Mouse (Mus musculus) cerebellum, adult 11-12 months (tissue): ENCODE data around the gene Hoxd8.

Experiments used
- DNase-seq: peaks from one replicate; pipeline ENCODE4 v3.0.0; 2022

Hoxd8 gene

DNA sequence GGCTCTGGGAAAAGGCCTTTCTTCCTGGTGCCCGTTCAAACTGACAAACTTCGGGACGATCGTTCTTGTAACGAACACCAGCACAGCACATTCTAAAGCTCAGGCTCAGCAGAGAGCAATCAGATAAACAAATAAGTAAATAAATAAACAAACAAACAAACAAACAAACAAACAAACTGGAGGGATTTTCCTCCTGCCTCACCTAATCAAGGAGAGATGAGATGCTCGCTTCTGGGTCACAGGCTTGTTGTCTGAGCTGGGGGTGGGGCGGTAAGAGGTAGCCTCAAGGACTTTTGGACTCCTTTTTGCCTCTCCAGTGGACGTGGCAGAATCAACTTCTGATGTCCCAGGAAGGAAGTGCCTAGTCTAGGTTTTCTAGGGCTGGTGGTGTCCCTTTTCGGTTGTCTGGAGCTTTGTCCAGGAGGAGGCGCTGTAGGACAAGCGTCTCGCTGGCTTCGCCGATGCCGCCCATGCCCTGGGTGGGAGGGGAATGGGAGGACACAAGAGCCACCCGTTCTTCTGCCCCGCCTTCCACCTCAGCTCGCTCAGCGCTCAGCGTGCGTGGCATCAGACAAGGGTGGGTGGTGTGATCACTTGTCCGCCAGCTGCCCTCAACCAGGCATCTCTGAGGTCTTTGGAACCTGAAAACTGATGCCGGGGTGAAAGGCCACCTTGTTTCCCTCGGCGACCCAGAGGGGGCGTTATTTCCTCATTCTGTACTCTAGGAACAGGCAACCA, 11.3 kb downstream of the Hoxd8 start:
- DNase-seq: peak; percentile 22

GRCm38 (mm10) chr2:74720384-74720783, 16.0 kb downstream of the Hoxd8 start:
- no peak for DNase-seq

DNA sequence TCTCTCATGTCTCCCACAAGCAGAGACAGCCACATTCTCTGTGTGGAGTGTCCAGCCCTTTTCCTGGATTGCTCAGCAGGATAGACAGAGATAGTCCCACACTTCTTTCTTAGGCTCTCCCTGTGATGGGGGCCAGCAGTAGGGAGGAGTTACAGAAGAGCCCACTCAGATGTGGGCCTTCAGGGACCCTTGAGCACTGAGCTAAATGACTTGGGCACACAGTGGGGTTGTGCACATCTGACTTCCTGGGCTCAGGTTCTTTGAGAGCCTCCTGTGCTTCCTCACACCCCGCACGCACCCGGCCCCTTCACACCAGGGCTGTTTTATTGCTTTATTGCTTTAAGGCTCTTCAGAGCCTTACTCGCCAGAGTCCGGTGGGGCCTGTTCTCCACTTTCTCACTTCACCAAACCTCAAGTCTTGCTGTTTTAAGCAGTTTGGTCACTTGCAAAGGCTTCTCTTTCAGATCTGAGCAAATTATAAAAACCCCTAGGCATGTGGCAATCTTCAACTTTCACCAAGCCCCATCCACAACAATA, 16.6 kb downstream of the Hoxd8 start:
- no peak for DNase-seq

DNA sequence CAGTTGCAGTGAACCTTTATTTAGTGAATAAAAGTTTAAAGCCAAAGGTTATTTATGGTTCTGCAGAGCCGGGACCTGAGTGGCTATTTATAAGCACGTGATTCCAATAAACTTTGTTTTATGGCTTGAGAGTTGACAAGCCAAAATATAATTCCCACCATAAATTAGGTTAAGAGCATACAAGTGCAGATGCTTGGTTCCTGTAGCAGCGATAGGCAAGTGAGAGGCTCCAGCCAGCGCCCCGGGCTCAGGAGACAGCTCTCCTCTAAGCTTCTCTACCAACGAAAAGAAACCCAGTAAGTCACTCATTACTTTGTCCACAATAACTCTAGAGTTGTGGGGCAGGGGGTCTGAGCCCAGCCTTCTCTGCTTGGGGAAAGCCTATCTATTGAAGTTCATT, 17.5 kb downstream of the Hoxd8 start:
- DNase-seq: no peak

DNA sequence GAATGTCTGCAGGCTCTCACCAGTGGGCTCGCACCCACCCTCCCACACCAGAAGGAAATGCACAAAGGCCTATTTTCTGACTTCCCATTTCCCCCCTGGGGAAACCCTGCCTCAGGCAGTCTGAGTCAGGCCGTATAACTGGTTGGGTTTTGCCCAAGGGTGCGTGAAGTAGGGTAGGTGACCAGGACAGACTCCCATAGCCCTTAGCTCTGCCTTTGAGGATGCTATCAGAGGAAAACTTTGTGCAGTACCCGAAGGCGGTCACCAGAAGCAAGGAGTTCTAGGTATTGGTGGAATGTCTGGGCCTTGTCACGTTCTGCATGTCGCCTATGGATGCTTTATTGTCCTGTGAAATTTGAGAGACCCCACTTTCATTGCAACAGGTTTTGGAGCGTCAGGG, 18.5 kb downstream of the Hoxd8 start:
- DNase-seq: no peak

- DNase-seq: no peak
These were observed 20.0 kb downstream of the Hoxd8 start for GRCm38 (mm10) chr2:74724244-74725015.

DNA sequence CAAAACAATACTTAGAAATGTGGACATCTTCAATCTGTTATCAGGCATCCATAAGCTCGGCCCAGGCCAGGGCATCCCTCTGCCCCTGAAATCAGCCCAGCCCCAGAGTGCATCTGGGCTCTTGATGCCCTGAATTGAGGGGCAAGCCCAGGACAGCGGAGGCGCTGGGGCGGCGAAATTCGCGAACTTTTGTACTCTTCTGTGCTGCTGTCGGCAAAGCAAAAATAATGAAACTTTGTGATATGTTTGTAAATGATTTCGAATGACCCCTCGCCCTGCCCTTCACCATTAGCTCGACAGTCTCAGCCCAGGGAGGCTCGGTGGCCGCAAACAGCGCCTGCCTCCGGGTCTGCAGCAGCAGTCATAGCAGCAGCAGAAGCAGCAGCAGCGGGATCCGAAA, 20.8 kb downstream of the Hoxd8 start:
- DNase-seq: no peak

- no peak for DNase-seq
These were observed 22.1 kb downstream of the Hoxd8 start, which contains the start of gene Gm28230 for GRCm38 (mm10) chr2:74726551-74726950. Gm28230 (plus strand) TSS chr2:74726728.

DNA sequence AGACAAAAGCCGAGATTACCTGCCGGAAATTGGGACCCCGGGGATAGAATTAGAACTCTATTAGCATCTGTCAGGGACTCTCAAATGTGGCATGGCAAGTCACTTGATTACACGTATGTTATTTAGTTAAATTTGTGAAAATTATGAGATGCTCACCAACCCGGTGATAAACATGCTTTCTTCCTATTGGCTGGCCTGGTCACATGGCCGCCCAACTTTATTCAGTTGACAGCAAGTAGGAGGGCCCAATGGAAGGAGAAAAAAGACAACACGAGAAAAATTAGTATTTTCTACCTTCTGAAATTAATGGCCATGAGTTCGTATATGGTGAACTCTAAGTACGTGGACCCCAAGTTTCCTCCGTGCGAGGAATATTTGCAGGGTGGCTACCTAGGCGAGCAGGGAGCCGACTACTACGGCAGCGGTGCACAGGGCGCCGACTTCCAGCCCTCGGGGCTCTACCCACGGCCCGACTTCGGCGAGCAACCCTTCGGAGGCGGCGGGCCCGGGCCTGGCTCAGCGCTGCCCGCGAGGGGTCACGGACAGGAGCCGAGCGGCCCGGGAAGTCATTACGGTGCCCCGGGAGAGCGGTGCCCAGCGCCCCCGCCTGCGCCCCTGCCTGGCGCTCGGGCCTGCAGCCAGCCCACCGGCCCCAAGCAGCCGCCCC, 22.7 kb downstream of the Hoxd8 start:
- no peak for DNase-seq

DNA sequence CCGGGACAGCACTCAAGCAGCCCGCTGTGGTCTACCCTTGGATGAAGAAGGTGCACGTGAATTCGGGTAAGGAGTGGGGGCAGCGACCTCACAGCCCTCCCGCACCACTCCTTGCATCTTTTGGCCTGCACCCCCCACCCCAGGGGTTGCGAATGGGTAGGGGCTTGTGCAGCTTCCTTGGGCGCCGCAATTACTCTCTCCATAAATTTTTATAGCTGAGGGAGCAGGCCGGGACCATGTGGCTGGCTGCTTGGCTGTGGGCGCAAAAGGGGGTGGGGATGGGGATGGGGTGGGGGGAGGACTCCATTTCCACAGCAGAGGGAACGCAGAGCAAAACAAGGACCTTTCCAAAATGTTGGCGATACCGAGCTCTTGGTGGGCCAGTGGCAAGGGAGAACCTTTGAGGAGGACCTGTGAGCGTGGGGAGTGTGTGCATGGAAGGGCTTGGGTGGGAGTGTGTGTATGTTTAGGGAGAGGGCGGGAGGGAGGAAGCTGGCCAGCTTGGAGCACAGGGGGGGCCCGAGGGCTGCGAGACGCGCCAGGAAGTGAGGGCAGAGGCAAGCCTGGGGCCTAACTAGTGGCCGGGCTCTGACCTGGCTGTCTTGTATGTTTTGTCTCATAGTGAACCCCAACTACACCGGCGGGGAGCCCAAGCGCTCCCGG, 23.4 kb downstream of the Hoxd8 start:
- no peak for DNase-seq

GRCm38 (mm10) chr2:74728303-74728680, 23.9 kb downstream of the Hoxd8 start:
- no peak for DNase-seq

- no peak for DNase-seq
These were observed 25.9 kb downstream of the Hoxd8 start for GRCm38 (mm10) chr2:74730331-74730730.

GRCm38 (mm10) chr2:74731055-74731454, 26.6 kb downstream of the Hoxd8 start:
- no peak for DNase-seq

DNA sequence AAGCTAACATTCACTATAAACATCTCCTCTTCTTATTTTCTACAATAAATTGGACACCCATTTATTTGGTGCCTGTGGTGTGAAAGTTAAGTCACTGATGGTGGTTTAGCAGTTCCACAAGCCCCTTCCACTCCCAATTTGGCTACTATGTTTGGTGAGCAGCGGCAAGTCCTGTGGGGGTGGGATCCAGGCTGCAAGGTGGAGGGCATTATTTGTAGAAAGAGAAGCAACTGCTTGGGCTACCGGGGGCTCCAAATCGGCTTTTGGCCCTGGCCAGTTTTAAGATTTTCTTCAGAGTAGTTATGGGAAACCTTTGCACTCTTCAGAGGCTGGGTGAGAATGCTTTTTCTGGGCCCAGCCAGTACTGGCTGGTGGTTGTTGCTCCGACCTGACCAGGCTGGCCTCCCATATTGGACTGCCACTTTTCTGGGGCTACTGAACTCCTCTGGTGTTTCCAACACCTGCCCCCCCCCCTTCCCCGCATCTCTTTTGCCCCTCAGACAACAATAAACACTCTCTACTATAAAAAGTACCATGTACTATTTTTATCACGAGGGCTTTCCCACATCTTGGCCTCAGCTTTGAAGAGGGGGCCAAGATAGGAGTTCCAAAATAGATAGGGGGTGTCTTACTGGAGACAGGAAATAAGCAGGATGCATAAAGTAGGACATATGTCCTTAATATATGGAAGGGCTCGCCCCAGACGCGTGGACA, 27.5 kb downstream of the Hoxd8 start:
- no peak for DNase-seq

DNA sequence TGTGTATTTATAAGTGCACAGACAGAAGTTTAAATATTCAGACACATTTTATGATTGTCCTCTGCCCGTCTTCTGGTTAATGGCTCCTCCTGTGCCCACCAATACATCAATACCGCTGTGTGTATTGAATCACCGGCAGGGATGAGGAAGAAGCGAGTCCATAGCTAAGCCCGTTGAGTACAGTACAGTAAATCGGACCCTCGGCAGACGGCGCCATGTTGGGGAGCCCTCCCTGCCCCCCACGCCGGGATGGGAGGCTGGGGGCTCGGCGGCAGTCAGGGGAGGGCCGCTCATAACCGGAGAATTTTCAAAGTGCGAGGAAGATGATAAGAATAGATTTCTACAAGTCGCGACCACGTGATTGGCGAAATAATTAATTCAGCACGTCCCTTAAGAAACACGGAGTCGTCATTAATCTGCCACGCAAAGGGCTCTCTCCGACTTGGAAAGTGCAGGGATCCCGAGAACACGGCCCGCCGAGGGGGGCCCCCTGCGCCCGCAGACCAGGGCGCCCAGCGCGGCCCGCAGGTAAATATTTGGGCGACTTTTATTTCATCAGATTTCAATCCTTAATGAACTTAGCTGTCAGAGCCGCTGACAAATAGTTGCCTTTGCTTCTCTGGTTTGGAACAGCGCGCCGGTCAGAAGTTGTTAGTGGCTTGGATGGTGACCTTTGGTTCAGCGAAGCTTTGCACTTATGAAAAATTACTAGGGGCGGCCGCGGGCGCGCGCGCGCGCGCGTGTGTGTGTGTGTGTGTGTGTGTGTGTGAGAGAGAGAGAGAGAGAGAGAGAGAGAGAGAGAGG, 28.3 kb downstream of the Hoxd8 start:
- DNase-seq: no peak

DNA sequence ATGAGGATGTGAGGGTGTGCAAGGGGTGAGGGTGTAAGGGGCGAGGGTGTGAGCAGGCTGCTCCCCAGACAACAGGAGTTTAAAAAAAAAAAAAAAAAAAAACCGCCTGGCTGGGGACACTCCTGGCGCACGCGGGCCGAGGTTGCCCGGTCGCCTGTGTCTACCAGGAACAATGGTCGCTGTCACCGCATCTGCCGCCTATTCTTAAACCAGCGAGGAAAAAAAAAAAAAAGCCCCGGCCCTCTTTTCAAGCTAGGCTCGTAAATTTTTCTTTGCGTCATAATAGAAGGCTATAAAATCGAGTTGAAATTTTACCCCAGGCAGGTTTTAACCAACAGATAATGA, 28.9 kb downstream of the Hoxd8 start:
- DNase-seq: no peak

GRCm38 (mm10) chr2:74733765-74734164, 29.4 kb downstream of the Hoxd8 start:
- DNase-seq: no peak

- no peak for DNase-seq
These were observed 30.0 kb downstream of the Hoxd8 start for GRCm38 (mm10) chr2:74734451-74734850.

DNA sequence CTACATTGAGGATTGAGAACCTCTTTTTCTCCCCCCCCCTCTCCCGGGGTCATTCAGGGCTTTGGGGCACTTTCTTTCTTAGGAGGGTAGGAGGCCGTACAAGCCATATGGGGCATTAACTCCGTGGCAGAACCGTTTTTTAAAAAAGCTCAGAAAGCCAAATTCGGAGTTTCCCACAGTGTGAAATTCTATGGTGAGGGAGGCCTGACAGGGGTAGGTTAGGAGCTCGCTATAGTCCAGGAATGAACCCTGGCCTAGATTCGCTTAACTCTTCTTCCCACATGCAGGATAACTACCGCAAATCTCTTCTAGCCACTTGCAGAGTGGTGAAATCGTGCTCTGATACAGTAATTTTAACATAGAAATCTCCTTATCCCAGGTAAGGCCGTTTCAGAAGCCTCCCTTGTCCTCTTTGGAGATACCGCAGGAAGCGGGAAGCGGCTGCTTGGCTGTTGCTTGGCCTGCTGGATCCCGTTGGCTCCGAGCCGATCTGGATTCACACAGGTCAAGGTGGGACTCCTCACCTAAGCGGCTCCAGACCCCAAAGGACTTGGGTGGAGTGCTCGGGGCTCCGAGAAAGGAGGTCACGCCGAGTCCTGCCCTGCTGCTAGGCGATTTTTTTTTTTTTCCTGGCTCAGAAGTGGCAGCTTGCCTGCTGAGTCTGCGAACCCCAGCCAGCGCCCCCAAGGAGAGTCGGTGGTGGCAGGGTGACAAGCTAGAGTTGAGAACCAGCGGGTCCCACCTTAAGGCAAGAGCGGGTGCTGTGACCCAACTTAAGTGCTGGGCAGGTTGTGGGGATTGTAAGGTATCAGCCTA, 30.8 kb downstream of the Hoxd8 start:
- DNase-seq: no peak

GRCm38 (mm10) chr2:74735851-74736687, 31.7 kb downstream of the Hoxd8 start:
- no peak for DNase-seq
